Mouse (Mus musculus): Measurements from ENCODE around the gene Haghl. TPM values are rescaled to one million over a fixed set of nuclear protein-coding genes. Genes with fewer than 3 reads are reported as not detected.
"Not testable (repeated sequence)": the region's sequence is repeated elsewhere in the genome, so short reads cannot be mapped to it uniquely, and the experiment has no call there.

The Haghl gene
- polyA plus RNA-seq, 1 experiment from 2014 or later, result 10.9 TPM

DNA sequence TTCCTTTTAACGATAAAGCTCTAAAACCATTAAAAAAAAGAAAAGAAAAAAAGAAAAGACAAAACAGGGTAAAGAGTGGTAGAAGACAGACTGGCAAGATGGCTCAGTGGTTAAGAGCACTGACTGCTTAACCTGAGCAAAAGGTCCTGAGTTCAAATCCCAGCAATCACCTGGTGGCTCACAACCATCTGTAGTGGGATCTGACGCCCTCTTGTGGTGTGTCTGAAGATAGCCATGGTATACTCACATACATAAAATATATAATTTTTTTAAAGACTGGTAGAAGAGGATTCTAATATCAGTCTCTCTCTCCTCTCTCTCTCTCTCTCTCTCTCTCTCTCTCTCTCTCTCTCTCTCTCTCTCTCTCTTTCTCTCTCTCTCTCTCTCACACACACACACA is 22.0 kb upstream of the Haghl start:
- not testable (repeated sequence) for H3K4me3 ChIP-seq (ENCODE audit: inconsistent target); H3K79me2 ChIP-seq (ENCODE audit: inconsistent target); H3K36me3 ChIP-seq (ENCODE audit: inconsistent target); H3K27ac ChIP-seq
- WGBS (ENCODE audit: missing documents), result 42% methylated on average over 2 of the region's 2 CpGs

DNA sequence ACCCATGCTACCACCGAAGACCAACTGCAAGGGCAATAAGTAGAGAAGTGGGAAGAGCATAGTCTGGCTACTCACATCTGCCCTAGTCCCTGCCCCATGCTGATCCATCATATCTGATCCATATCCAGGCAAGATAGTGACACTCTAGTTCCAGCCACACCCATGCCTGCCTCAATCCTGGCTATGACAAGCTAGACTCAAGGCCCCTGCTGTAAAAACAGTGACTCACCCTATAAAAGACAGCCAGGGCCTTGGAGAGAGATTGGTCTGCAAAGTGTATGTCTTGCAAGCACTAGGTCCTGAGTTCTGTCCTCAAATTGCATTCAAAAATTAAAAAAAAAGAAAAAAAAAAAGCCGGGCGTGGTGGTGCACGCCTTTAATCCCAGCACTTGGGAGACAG is 21.0 kb upstream of the Haghl start:
- no peaks in the 10 kb centered on the region for H3K79me2 ChIP-seq (ENCODE audit: inconsistent target)
- 79% methylated on average over 2 of the region's 4 CpGs for WGBS (ENCODE audit: missing documents)

DNA sequence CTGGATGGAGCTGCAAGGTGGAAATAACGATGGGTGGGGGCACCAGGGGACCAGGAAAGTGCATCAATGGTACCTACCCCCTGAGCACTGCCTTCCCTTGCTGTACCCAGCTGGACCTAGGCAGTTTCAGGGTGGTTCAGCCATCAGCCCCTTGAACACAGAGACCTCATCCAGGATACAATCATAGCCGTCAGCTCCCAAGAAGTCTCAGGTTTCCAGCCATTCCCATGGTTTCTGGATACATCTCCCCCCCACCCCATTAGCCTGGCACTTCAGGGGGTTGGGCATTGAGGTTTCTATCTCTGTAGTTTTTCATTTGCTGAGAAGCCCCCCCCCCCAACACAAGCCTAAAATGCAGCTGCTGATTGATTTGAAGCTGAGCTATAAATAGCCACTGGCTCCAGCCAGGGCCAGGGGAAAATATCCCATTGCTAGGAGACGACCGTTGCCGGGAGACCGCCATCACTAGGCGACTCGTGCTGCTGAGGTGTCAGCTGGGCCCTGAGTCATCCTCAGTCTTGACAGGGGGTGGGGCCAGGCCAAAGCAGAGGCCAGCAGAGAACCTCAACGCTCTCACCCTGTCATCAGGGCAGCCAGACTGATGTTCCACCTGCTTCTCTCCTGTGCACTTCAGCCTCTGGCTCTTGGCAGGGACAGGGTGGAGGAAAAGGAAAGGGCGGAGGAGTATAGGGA is 17.5 kb upstream of the Haghl start:
- no peaks in the 10 kb centered on the region for H3K36me3 ChIP-seq (ENCODE audit: inconsistent target)
- 15% methylated on average over 10 of the region's 10 CpGs for WGBS (ENCODE audit: missing documents)

More for the DNA sequence above, 21.0 kb upstream of the Haghl start:
- Histone ChIP-seq H3K4me3 (ENCODE audit: inconsistent target) (no peak overlapping the region), H3K27ac (no peak overlapping the region), H3K36me3 (ENCODE audit: inconsistent target) (no peaks in the 10 kb centered on the region)

DNA sequence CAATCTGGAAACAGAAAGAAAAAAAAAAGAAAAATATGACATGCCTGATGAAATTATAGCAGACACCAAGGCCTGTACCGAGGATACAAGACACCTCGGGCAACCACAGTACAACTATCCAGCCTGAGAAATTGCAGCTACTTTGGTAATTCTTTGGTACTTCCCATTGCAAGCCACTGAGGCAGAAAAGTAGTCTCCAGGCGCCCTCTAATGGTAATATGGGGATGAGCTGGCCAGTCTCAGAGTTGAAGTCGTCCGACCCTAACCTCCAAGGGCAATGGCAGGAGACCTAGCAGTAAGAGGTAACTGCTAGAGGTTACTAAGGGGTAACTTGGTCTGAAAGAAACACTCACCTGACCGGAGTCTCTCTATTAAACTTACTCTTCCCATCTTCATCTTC is 15.6 kb upstream of the Haghl start:
- WGBS (ENCODE audit: missing documents), result 8% methylated on average over 6 of the region's 6 CpGs
- no peak overlapping the region for H3K27ac ChIP-seq
- no peak overlapping the region for H3K4me3 ChIP-seq (ENCODE audit: inconsistent target)

More for the DNA sequence above, 17.5 kb upstream of the Haghl start:
- Histone ChIP-seq H3K79me2 (ENCODE audit: inconsistent target) (no peaks in the 10 kb centered on the region), H3K4me3 (ENCODE audit: inconsistent target) (no peak overlapping the region), H3K27ac (no peak overlapping the region)

DNA sequence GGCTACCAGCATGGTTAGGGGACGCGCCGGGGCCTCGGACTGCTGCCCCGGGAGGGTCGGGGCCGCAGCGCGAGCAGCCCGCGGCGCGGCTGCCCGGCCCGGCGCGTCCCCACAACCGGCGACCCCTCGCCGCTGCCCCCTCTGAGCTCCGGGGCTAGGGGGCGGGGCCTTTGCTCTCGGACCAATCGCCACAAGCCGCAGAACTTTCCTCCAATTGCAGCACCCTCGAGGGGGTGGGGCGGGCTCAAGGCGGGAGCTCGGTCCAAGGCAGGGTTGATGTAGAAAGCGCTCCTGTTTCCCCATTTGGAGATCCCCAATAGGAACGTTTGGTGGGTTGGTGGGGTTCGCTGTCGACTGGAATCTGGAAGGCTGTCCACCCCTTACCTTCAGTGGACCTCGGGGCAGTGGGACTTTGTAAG is 11.5 kb upstream of the Haghl start, which contains the start of gene Metrn:
Gene Metrn (minus strand): TSS at position 186 of the 419 bp plus-strand sequence.
- peak within 1 kb of the TSS; percentile 53 for H3K4me3 ChIP-seq (ENCODE audit: inconsistent target)
- WGBS (ENCODE audit: missing documents), result under 1% methylated on average over 35 of the region's 35 CpGs
- H3K27ac ChIP-seq, result no peak within 1 kb of the TSS

More for the DNA sequence above, 15.6 kb upstream of the Haghl start:
- Histone ChIP-seq H3K79me2 (ENCODE audit: inconsistent target) (no peaks in the 10 kb centered on the region), H3K36me3 (ENCODE audit: inconsistent target) (no peaks in the 10 kb centered on the region)

DNA sequence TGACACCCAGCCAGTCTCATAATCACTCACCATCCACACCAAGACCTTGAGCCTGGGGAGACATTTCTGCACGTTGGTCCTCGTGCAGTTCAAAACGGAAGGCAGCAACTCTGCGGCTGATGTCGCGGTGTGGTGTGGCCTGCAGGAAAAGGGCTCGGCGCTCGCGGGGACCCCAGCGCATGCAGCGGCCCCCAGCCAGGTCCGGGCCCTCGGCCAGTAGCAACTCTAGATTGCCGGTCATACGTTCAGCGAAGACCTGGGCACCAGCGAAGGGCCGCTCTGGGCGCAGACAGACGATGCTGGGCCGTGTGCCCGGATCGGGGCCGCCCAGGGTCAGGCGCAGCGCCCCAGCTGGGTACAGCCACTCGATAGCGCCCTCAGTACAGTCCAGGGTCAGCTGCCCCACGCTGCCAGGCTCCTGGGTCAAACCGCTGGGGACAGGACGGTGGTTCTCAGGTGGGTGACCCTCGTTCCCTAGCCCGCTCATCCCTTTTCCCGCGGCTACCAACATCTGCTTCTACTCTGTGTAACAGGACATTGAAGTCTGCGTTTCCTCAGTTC is 10.8 kb upstream of the Haghl start:
- Histone ChIP-seq H3K79me2 (ENCODE audit: inconsistent target) (peaks cover 7% of the 10 kb centered on the region; the same call in 1 of the 2 replicates), H3K4me3 (ENCODE audit: inconsistent target) (peak overlapping the region; percentile 53), H3K27ac (no peak overlapping the region), H3K36me3 (ENCODE audit: inconsistent target) (no peaks in the 10 kb centered on the region)
- WGBS (ENCODE audit: missing documents), result 1% methylated on average over 37 of the region's 37 CpGs

More for the DNA sequence above, 11.5 kb upstream of the Haghl start, which contains the start of gene Metrn:
- H3K36me3 ChIP-seq (ENCODE audit: inconsistent target), result no peaks in the 10 kb centered on the region
- no peaks in the 10 kb centered on the region; the same call in 1 of the 2 replicates for H3K79me2 ChIP-seq (ENCODE audit: inconsistent target)

DNA sequence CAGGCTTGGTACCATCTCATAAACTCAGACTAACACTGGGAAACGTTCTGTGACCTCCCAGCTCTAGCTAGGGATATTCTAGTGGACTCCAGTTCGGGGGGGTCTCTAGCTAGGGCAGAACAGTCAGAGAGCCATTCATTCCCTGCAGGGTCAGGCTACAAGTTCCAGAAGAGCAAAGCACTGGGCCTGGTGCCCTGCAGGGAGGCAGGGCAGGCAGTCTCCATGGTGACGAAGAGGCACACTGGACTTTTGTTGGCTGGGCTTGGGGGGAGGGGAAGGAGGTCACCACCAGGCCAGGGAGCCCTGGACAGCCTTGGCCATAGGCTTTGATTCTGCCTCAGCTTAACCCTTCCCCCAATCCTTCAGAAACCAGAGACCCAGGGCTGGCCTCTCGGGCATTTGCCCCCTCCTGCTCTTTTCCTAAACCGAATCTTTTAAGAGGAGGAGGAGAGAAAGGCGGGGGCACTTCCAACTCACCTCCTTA is 10.2 kb upstream of the Haghl start, which contains the start of gene AC134908.4:
Gene AC134908.4 (minus strand): TSS at position 51 of the 484 bp plus-strand sequence.
- H3K36me3 ChIP-seq (ENCODE audit: inconsistent target), result no peaks in the 10 kb centered on the region
- H3K79me2 ChIP-seq (ENCODE audit: inconsistent target), result peaks cover 13% of the 10 kb centered on the region; the same call in 1 of the 2 replicates
- WGBS (ENCODE audit: missing documents), result 77% methylated on average over 6 of the region's 6 CpGs
- H3K4me3 ChIP-seq (ENCODE audit: inconsistent target), result peak within 1 kb of the TSS; percentile 53
- H3K27ac ChIP-seq, result no peak within 1 kb of the TSS

DNA sequence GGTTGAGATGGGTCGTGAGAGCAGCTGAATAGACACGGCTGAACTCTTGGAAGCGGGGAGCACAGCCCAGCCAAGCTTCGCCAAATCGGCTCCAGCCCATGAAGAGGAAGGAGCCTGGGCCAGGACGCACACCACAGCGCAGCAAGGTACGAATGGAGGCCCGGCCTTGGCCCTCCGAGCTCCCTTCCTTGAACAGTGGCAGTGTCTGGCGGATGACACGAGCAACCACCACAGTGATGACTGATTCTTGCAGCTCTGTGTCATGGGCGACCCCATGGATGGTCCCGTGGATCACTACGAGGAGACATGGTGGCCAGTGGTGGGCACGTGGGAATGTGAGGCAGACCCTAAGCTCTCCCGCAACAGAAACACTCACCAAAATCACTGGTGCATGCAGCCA is 9.5 kb upstream of the Haghl start:
- no peak overlapping the region for H3K4me3 ChIP-seq (ENCODE audit: inconsistent target)
- peaks cover 15% of the 10 kb centered on the region; the same call in 1 of the 2 replicates for H3K79me2 ChIP-seq (ENCODE audit: inconsistent target)
- H3K36me3 ChIP-seq (ENCODE audit: inconsistent target), result no peaks in the 10 kb centered on the region
- H3K27ac ChIP-seq, result no peak overlapping the region
- WGBS (ENCODE audit: missing documents), result 97% methylated on average over 14 of the region's 17 CpGs

DNA sequence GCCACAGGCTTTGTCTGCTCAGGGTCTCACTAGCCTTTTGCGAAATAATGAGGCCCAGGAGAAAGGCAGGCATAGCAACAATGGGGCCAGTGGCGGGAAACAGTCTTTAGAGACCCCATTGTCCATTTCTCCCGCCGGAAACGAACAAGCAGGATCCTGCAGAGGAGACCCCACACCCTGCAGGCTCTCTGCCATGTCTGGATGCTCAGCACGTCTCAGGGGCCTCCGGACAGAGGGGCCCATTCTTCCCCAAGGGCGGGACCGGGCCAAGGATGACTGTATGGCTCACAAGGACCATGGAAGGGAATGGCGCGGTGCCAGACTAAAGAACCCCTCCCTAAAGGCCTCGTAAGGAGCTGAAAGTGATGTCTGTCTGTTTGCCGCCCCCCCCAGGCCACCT is 8.7 kb upstream of the Haghl start:
- Histone ChIP-seq H3K27ac (no peak overlapping the region), H3K4me3 (ENCODE audit: inconsistent target) (no peak overlapping the region), H3K36me3 (ENCODE audit: inconsistent target) (peaks cover 7% of the 10 kb centered on the region; the same call in 1 of the 2 replicates), H3K79me2 (ENCODE audit: inconsistent target) (peaks cover 15% of the 10 kb centered on the region; the same call in 1 of the 2 replicates)
- WGBS (ENCODE audit: missing documents), result 96% methylated on average over 13 of the region's 13 CpGs

DNA sequence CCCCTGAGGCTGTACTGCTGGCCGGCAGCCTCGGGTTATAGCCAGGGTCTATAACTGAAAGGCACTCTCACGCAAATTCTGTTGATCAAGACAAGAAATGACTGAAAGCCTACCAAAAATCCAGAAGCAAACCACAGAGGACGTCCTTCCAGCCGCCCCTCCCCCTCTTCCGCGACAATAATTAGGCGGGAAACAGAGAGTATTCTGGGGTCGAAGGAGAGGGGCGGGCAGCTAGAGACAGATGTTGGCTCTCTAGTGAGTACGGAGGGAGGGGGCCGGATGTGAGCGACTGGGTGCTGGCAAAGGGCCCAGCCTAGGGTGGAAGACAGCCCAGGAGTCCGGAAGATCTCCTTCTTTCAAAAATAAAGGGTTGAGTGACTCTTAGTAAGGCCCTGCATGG is 7.1 kb upstream of the Haghl start, which contains the start of gene Fam173a:
Gene Fam173a (minus strand): TSS at position 287 of the 400 bp plus-strand sequence.
- Histone ChIP-seq H3K4me3 (ENCODE audit: inconsistent target) (peak within 1 kb of the TSS; percentile 91), H3K27ac (peak within 1 kb of the TSS; percentile 78), H3K79me2 (ENCODE audit: inconsistent target) (peaks cover 15% of the 10 kb centered on the region; the same call in 1 of the 2 replicates), H3K36me3 (ENCODE audit: inconsistent target) (peaks cover 14% of the 10 kb centered on the region; the same call in 1 of the 2 replicates)
- 0% methylated on average over 14 of the region's 14 CpGs for WGBS (ENCODE audit: missing documents)

DNA sequence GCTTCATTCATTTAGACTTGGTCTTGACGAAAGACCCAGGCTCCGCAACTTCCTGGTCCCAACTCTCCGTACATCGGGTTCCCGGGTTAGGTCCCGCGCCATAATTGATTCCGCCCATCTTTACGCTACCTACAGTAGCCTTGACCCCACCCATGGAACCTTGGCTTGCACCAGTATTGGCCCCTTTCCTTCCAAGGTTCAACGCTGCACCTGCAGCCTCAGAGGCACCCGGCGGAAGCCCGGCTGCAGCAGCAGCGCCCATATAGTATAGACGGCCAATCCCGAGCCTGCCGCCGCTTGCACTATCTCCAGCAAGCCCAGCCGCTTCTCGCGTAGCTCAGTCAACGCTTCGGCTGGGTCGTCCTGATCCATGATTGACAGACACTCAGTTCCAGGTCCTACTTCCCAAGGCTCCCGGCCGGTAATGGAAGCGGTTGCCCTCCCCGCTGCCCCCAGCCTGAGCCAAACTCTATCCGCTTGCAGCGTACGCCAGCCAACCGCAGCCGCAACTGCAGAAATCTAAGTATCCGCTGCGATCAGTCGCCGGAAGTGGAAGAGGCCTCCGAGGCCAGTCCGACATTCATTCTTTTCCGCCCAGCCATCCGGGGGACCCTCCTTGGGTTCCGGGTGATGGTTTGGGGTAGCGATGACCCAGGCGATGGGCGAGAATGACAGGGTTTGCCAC is 6.5 kb upstream of the Haghl start:
- Histone ChIP-seq H3K79me2 (ENCODE audit: inconsistent target) (peaks cover 15% of the 10 kb centered on the region; the same call in 1 of the 2 replicates), H3K27ac (peak overlapping the region; percentile 78)
- WGBS (ENCODE audit: missing documents), result 1% methylated on average over 42 of the region's 45 CpGs

DNA sequence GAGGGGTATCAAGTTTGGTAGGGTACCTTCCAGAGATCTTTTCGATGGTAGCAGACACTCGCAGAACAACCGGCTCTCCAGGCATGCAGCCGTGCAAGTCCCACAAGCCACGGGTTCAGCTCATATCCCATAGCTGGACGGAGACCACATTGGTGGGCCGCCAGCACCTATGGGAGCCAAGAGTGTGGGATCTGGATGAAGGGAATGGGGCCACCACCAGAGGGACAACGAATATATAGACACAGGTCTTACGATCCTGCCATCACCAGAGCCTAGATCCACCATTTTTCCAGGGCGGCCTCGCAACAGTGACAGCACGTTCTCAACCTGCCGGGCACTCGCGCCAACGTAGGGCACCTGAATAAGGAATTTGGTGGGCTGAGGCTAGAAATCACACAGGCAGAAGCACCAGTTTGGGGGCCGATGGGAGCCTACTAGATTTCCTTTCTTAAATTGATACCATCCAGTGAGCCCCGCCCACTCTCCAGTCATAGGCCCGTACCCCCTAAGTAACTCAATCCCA is 5.9 kb upstream of the Haghl start:
- 28% methylated on average over 19 of the region's 19 CpGs for WGBS (ENCODE audit: missing documents)
- Histone ChIP-seq H3K27ac (peak overlapping the region; percentile 78), H3K36me3 (ENCODE audit: inconsistent target) (peaks cover 14% of the 10 kb centered on the region; the same call in 1 of the 2 replicates)

More for the DNA sequence above, 6.5 kb upstream of the Haghl start:
- peaks cover 14% of the 10 kb centered on the region; the same call in 1 of the 2 replicates for H3K36me3 ChIP-seq (ENCODE audit: inconsistent target)
- H3K4me3 ChIP-seq (ENCODE audit: inconsistent target), result peak overlapping the region; percentile 91

DNA sequence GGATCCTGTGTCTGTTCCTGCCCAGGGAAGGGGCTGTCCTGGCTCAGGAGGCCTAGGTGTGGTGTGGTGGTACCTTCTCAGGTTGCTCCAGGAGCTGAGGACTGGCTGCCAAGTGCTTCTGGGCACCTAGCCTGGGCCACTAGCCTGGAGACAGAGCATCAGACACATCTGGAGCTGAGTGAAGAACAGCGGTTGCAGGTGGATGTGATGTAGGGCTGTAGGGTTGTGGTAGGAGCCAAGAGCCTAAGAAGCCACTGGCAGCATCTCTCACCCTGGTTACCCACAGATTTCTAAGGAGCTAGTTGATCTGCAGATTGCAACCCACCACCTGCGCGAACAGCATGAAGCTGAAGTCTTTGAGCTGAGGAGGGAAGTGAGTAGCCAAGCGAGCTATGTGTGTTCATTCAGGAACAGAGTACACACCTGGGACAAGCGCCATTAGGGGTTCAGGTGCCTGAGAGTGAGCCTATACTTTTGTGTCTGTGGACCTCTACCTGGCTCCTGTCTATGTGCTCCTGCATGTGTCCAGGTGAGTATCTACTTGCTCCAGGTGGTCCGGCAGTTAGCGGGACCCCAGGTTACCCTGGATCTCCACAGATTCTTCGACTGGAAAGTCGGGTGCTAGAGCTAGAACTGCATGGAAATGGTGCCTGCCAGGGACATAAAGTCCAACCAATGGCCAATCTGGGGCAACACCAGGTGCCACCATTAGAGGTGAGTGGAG is 1.5 kb upstream of the Haghl start:
- WGBS (ENCODE audit: missing documents), result 98% methylated on average over 9 of the region's 9 CpGs
- Histone ChIP-seq H3K4me3 (ENCODE audit: inconsistent target) (no peak overlapping the region), H3K79me2 (ENCODE audit: inconsistent target) (peaks cover 23% of the 10 kb centered on the region; the same call in 1 of the 2 replicates), H3K36me3 (ENCODE audit: inconsistent target) (peaks cover 23% of the 10 kb centered on the region), H3K27ac (no peak overlapping the region)

More for the DNA sequence above, 5.9 kb upstream of the Haghl start:
- peak overlapping the region; percentile 91 for H3K4me3 ChIP-seq (ENCODE audit: inconsistent target)
- peaks cover 15% of the 10 kb centered on the region; the same call in 1 of the 2 replicates for H3K79me2 ChIP-seq (ENCODE audit: inconsistent target)

Data from macrophage (primary cell).